Mouse (Mus musculus): ENCODE results near the gene Lrp5.

Gene Lrp5

DNA sequence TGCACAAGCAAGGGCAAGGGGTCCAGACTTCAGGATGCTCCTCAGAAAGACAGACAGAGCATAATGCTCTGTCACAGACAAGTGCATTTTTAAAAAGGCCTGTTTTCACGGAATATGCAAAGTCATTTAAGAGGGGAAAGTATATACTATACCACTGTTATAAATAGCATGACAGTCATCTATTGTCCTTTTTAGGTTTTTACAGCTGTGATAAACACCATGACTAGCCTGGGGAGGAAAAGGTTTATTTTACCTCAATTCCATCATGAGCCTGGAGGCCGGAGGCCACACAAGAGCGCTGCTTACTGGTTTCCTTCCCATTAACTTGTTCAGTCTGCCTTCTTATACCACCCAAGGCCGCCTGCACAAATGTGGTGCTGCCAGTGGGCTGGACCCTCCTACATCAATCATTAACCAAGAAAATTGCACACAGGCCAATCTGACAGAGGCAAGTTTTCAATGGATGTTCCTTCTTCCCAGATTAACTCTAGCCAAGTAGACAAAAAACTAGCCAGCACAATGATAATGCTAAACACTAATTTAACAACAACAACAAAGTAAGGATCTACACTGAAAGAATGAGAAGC, 134.7 kb downstream of the Lrp5 start:
- no peak for DNase-seq (ENCODE audit: low read depth, low spot score)
- no peaks in the 10 kb centered on the region for H3K27me3 ChIP-seq (ENCODE audit: control insufficient read depth, insufficient read depth, low read length, poor library complexity, severe bottlenecking)
- 0 out of 2 replicates have a peak, but pooled peaks cover 2% of the 10 kb centered on the region for H3K36me3 ChIP-seq (ENCODE audit: control insufficient read depth, insufficient read depth, low read length, poor library complexity, severe bottlenecking)

DNA sequence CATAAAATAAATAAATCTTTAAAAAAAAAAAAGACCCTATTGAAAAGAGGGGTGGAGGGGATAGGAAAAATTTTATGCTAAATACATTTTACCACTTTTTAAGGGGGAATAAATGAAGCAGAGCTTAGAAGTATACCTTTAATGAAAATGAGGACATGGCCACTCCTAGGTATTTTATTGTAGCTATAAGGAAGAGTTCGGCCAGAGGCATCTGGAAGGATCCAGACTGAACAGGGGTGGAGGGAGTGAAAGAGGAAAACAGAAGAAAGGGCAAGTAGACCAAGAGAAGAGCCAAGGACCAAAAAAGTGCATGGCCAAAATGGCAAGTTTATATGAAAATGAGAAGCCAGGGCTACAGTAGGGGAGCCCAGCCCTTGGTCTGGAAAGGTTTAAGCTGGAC, 136.3 kb downstream of the Lrp5 start:
- no peak for DNase-seq (ENCODE audit: low read depth, low spot score)
- 0 out of 2 replicates have a peak, but pooled peaks cover 2% of the 10 kb centered on the region for H3K36me3 ChIP-seq (ENCODE audit: control insufficient read depth, insufficient read depth, low read length, poor library complexity, severe bottlenecking)
- no peaks in the 10 kb centered on the region for H3K27me3 ChIP-seq (ENCODE audit: control insufficient read depth, insufficient read depth, low read length, poor library complexity, severe bottlenecking)

DNA sequence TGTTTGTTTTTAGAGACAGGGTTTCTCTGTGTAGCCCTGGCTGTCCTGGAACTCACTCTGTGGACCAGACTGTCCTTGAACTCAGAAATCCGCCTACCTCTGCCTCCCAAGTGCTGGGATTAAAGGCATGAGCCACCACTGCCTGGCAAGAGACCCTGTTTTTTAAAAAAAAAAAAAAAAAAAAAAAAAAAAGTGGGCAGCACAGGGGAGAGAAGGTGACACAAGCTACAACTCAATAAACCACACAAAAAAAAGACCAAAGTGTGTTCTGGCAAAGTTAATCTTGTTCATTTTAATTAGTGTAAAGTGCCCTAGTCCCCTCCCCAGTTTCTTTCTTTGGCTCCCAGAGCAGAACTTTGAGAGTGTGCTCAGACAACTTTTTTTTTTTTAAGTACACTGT, 137.1 kb downstream of the Lrp5 start:
- DNase-seq (ENCODE audit: low read depth, low spot score) = no peak
- Histone ChIP-seq H3K36me3 (ENCODE audit: control insufficient read depth, insufficient read depth, low read length, poor library complexity, severe bottlenecking) (0 out of 2 replicates have a peak, but pooled peaks cover 2% of the 10 kb centered on the region), H3K27me3 (ENCODE audit: control insufficient read depth, insufficient read depth, low read length, poor library complexity, severe bottlenecking) (no peaks in the 10 kb centered on the region)

DNA sequence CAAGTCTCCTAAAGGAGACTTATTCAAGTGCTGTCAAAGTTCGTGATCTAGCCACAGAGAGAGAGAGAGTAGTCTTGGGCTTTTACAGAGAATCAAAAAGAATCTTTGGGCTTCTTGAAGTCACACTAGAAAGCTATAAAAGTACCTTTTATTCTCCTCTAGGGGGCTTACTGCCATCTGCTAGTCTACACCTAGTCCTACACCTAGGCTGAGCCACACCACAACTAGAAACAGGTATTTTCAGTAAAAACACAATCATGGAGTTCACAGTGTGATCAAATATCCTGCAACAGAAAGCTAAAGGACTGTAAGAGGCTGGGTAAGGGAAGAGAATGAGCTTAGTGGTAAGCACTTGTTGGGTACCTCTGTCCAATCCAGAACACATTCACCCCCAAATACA, 138.1 kb downstream of the Lrp5 start:
- H3K36me3 ChIP-seq (ENCODE audit: control insufficient read depth, insufficient read depth, low read length, poor library complexity, severe bottlenecking) = 0 out of 2 replicates have a peak, but pooled peaks cover 2% of the 10 kb centered on the region
- DNase-seq (ENCODE audit: low read depth, low spot score) = no peak
- H3K27me3 ChIP-seq (ENCODE audit: control insufficient read depth, insufficient read depth, low read length, poor library complexity, severe bottlenecking) = no peaks in the 10 kb centered on the region

DNA sequence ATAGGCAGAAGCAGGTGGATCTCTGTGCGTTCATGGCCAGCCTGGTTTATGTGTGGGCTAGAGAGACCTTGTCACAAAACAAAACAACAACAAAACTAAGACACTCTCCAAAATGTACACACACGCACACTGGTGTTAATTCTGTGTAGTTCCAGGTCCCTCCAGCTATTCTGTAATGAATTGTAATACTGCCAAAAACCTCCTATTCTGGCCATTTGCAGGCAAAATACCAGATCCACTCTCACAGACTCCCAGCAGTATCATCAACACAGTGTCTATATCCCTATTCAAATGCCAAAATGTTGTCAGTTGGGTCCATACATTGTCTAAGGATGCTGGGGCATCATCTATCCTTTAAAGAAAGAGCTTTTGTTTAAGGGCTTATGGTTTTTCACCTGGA, 141.4 kb downstream of the Lrp5 start:
- H3K27me3 ChIP-seq (ENCODE audit: control insufficient read depth, insufficient read depth, low read length, poor library complexity, severe bottlenecking) = no peaks in the 10 kb centered on the region
- DNase-seq (ENCODE audit: low read depth, low spot score) = no peak
- 0 out of 2 replicates have a peak, but pooled peaks cover 2% of the 10 kb centered on the region for H3K36me3 ChIP-seq (ENCODE audit: control insufficient read depth, insufficient read depth, low read length, poor library complexity, severe bottlenecking)

DNA sequence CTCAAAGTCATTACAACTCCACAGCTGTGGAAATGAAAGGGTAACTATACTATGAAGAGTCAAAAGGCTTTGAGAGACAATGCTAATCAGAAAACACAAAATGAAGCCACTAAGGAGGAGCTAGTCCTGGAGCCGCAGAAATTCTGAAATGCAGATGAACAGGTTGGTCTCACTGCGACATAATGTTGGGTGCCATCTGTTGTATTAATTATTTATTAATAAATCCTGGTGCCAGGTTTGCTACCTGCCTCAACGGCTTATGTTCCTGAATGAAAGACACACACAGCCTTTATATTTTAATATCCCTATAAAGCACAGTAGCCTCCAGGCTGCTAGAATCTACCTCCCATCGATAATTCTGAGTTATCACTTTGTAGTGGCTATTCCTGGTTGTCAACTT, 143.8 kb downstream of the Lrp5 start:
- peaks cover under 1% of the 10 kb centered on the region; the same call in 1 of the 2 replicates for H3K36me3 ChIP-seq (ENCODE audit: control insufficient read depth, insufficient read depth, low read length, poor library complexity, severe bottlenecking)
- H3K27me3 ChIP-seq (ENCODE audit: control insufficient read depth, insufficient read depth, low read length, poor library complexity, severe bottlenecking) = no peaks in the 10 kb centered on the region

DNA sequence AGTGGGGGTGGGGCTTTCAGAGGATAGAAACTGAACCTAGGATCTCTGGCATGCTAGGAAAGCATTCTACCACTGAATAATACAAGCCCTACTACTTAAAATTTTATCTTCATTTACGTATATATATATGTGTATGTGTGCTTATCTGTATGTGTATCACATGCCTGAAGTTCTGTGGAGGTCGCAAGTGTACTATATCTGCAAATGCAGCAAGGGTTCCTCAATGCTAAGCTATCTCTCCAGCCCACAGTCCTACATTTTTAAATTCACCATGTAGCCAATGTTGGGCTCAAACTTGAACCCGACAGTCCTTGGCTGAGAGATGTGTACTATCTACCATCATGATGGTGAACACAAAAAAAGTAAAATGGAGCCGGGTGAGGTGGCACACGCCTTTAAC, 145.4 kb downstream of the Lrp5 start:
- DNase-seq (ENCODE audit: low read depth, low spot score) = no peak
- no peaks in the 10 kb centered on the region; the same call in 1 of the 2 replicates for H3K36me3 ChIP-seq (ENCODE audit: control insufficient read depth, insufficient read depth, low read length, poor library complexity, severe bottlenecking)
- no peaks in the 10 kb centered on the region for H3K27me3 ChIP-seq (ENCODE audit: control insufficient read depth, insufficient read depth, low read length, poor library complexity, severe bottlenecking)

More for the DNA sequence above, 143.8 kb downstream of the Lrp5 start:
- DNase-seq (ENCODE audit: low read depth, low spot score) = no peak

DNA sequence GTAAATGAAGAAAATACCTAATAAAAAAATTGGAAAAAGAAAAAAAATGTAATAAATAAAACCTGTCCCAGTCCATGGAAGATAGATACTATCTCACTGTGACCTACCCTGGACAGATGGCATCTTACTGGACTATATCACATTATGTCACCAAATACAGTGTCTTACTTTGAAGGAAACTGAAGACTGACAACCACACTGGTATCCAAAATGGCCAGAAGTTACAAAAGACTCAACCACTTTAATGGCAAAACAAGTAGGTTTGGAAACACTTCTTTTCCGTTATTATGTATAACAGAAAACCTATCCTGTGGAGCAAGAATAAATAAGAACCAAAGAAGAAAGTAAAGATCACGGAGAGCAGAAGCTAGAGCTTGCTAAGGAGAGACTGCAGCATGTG, 146.1 kb downstream of the Lrp5 start:
- no peak for DNase-seq (ENCODE audit: low read depth, low spot score)
- H3K27me3 ChIP-seq (ENCODE audit: control insufficient read depth, insufficient read depth, low read length, poor library complexity, severe bottlenecking) = no peaks in the 10 kb centered on the region
- H3K36me3 ChIP-seq (ENCODE audit: control insufficient read depth, insufficient read depth, low read length, poor library complexity, severe bottlenecking) = no peaks in the 10 kb centered on the region; the same call in 1 of the 2 replicates

DNA sequence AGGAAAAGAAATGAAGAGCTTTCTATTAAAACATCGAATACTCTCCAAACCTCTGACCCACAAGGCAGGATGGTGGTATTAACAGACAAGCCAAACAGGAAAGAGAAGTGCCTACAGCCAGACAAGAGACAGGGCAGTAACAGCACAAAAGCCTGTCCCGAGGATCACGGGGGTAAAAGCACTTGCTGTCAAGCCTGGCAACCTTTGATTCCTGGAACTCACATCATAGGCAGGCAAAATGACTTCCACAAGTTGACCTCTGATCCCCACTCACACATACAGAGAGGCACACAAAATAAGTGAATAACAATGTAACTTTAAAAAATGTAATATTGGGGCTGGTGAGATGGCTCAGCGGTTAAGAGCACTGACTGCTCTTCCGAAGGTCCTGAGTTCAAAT, 146.9 kb downstream of the Lrp5 start:
- Histone ChIP-seq H3K36me3 (ENCODE audit: control insufficient read depth, insufficient read depth, low read length, poor library complexity, severe bottlenecking) (no peaks in the 10 kb centered on the region; the same call in 1 of the 2 replicates), H3K27me3 (ENCODE audit: control insufficient read depth, insufficient read depth, low read length, poor library complexity, severe bottlenecking) (no peaks in the 10 kb centered on the region)
- no peak for DNase-seq (ENCODE audit: low read depth, low spot score)

DNA sequence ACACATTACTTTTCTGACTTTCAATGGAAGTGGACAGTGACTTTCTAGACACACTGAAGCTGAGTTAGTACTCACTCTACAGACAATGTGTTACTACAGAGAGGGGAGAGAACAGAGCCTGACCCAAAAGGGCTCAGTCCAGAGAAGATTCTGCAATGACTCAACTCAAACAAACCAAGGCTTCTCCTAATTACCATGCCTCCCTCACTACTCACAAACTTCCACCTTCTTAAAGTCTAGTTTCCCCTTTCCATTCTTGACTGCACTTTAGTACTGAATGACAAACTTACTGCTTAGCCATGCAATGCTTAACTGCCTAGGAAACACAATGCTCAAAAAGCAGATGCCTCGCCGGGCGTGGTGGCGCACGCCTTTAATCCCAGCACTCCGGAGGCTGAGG, 148.7 kb downstream of the Lrp5 start:
- H3K36me3 ChIP-seq (ENCODE audit: control insufficient read depth, insufficient read depth, low read length, poor library complexity, severe bottlenecking) = no peaks in the 10 kb centered on the region; the same call in 1 of the 2 replicates
- peak; percentile 64 for DNase-seq (ENCODE audit: low read depth, low spot score)

DNA sequence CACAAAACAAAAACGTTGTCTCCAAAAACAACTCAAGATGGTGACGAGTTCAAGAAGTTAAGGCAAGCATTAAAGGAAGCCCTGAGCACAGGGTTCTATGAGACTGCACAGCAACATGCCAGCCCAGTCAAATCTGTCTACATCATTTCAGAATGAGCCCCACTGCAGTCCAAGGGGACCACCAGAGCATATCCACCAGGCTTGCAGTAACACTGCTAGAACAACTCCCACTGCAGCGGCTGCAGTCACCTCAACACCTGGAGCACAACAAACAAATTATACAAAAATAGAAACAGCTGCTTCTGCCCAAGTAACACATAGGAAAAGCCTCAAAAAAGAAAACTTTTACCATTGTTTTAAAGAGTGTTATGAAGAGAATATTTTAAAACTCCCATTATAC, 151.4 kb downstream of the Lrp5 start:
- DNase-seq (ENCODE audit: low read depth, low spot score) = no peak
- Histone ChIP-seq H3K27me3 (ENCODE audit: control insufficient read depth, insufficient read depth, low read length, poor library complexity, severe bottlenecking) (no peaks in the 10 kb centered on the region), H3K36me3 (ENCODE audit: control insufficient read depth, insufficient read depth, low read length, poor library complexity, severe bottlenecking) (no peaks in the 10 kb centered on the region; the same call in 1 of the 2 replicates)

More for the DNA sequence above, 148.7 kb downstream of the Lrp5 start:
- no peaks in the 10 kb centered on the region for H3K27me3 ChIP-seq (ENCODE audit: control insufficient read depth, insufficient read depth, low read length, poor library complexity, severe bottlenecking)

Measured in splenic B cell, adult 2 months (primary cell).